Mouse (Mus musculus) heart, embryonic 14.5 days (tissue): ENCODE measurements around the gene Gbp3. TPM values are rescaled to one million over a fixed set of nuclear protein-coding genes. Genes with fewer than 3 reads are reported as not detected.

Source experiments
- ATAC-seq: fragments of 200-750 bp; cut with Nextera tagmentation; 2 replicates; pipeline ENCODE4 v1.8.0; 2017; ENCODE audit warnings: low read depth, moderate TSS enrichment; ENCODE audit not compliant: insufficient number of reproducible peaks, insufficient read depth, low FRiP score
- H3K27ac ChIP-seq, 2 experiments: fragments of 200-500 bp in 1 of 2; fragments of 300-500 bp in 1 of 2; sonication (generic) in 1 of 2; replicated peaks in 1 of 2; 2 replicates each; pipeline ENCODE4 v1.5.1; 2012 to 2014; ENCODE audit warnings: low read depth in 2 of 2, low read length in 2 of 2, control low read depth in 1 of 2, mild to moderate bottlenecking in 1 of 2, mixed read lengths in 1 of 2; ENCODE audit not compliant: control insufficient read depth in 1 of 2, insufficient read depth in 1 of 2
- H3K27me3 ChIP-seq: fragments of 300-500 bp; sonication (generic); 2 replicates; pipeline ENCODE4 v1.6.1; 2014; ENCODE audit warnings: mild to moderate bottlenecking, low read length, control low read depth; ENCODE audit not compliant: control insufficient read depth, insufficient read depth
- H3K36me3 ChIP-seq: fragments of 300-500 bp; sonication (generic); 2 replicates; pipeline ENCODE4 v1.6.1; 2014; ENCODE audit warnings: mild to moderate bottlenecking, control low read depth, low read length, mixed read lengths; ENCODE audit not compliant: control insufficient read depth, insufficient read depth
- H3K4me1 ChIP-seq, 2 experiments: fragments of 200-500 bp in 1 of 2; fragments of 300-500 bp in 1 of 2; sonication (generic) in 1 of 2; 2 replicates each; pipeline ENCODE4 v1.6.1; 2012 to 2014; ENCODE audit warnings: low read length in 2 of 2, control low read depth in 1 of 2, mixed read lengths in 1 of 2; ENCODE audit not compliant: control insufficient read depth in 2 of 2, insufficient read depth in 2 of 2
- H3K4me2 ChIP-seq: fragments of 300-500 bp; sonication (generic); 2 replicates; pipeline ENCODE4 v1.6.1; 2014; ENCODE audit warnings: mild to moderate bottlenecking, low read length
- H3K4me3 ChIP-seq, 2 experiments: fragments of 200-500 bp in 1 of 2; fragments of 300-500 bp in 1 of 2; sonication (generic) in 1 of 2; 2 replicates each; pipeline ENCODE4 v1.5.1; 2012 to 2014; ENCODE audit warnings: low read length in 2 of 2, mild to moderate bottlenecking in 2 of 2, control low read depth in 1 of 2, low read depth in 1 of 2, moderate library complexity in 1 of 2; ENCODE audit not compliant: control insufficient read depth in 1 of 2, insufficient read depth in 1 of 2
- H3K9ac ChIP-seq: fragments of 300-500 bp; sonication (generic); 2 replicates; pipeline ENCODE4 v1.6.1; 2014; ENCODE audit warnings: mild to moderate bottlenecking, low read length
- H3K9me3 ChIP-seq: fragments of 300-500 bp; sonication (generic); 2 replicates; pipeline ENCODE4 v1.6.1; 2016; ENCODE audit warnings: low read length, control low read depth; ENCODE audit not compliant: control insufficient read depth
- whole genome bisulfite sequencing: fragments of 180-500 bp; shearing (Covaris S2); extraction: QIAGEN DNeasy Blood & Tissue Kit; methylation state at CpG from one replicate; pipeline ENCODE4 v1.1.7; 2014; 5-methylcytosine and 5-hydroxymethylcytosine counted together
- polyA plus RNA-seq: library from polyadenylated mRNA; unstranded; fragments of >200 nt; fragmentation: Nextera tagmentation; extraction: Ambion mirVana; gene quantifications from 2 replicates; pipeline ENCODE4 v1.2.1, GENCODE M21; 2014

Gene Gbp3
- 1.8 and 3.1 TPM in 2 replicates for polyA plus RNA-seq

- Histone ChIP-seq H3K4me1 (no peaks in the 10 kb centered on the region), H3K27ac (peak within 1 kb of the TSS; percentile 21 to 48; a peak in 3 of 4 replicates), H3K4me3 (peak within 1 kb of the TSS; percentile 57 to 60), H3K36me3 (no peaks in the 10 kb centered on the region), H3K4me2 (peak within 1 kb of the TSS; percentile 74), H3K9me3 (no peaks in the 10 kb centered on the region), H3K27me3 (no peaks in the 10 kb centered on the region), H3K9ac (peak within 1 kb of the TSS; percentile 65)
- no peak for ATAC-seq
- WGBS: 24% methylated on average over 3 of the region's 3 CpGs
Measured at GRCm38 (mm10) chr3:142559632-142560228, at the start of gene Gbp3. Gbp3 (plus strand) TSS chr3:142560026.

GRCm38 (mm10) chr3:142528116-142528515, 31.7 kb upstream of the Gbp3 start:
- H3K36me3 ChIP-seq: no peaks in the 10 kb centered on the region
- H3K4me3 ChIP-seq: no peak overlapping the region
- H3K9me3 ChIP-seq: no peaks in the 10 kb centered on the region
- H3K27me3 ChIP-seq: no peaks in the 10 kb centered on the region
- no peak overlapping the region for H3K4me2 ChIP-seq
- H3K4me1 ChIP-seq: no peaks in the 10 kb centered on the region
- no peak overlapping the region for H3K27ac ChIP-seq
- ATAC-seq: no peak
- no peak overlapping the region for H3K9ac ChIP-seq
- WGBS: 72% methylated on average over 3 of the region's 3 CpGs

- peak overlapping the region; percentile 56 to 67; a peak in 3 of 4 replicates for H3K4me3 ChIP-seq
- H3K27ac ChIP-seq: no peak overlapping the region
- no peaks in the 10 kb centered on the region for H3K27me3 ChIP-seq
- H3K4me1 ChIP-seq: no peaks in the 10 kb centered on the region
- 63% methylated on average over 2 of the region's 2 CpGs for WGBS
- H3K9me3 ChIP-seq: no peaks in the 10 kb centered on the region
- H3K4me2 ChIP-seq: peak overlapping the region; percentile 90
- peak overlapping the region; percentile 68 for H3K9ac ChIP-seq
- H3K36me3 ChIP-seq: no peaks in the 10 kb centered on the region
- ATAC-seq: no peak
Measured at GRCm38 (mm10) chr3:142529597-142529996, 30.2 kb upstream of the Gbp3 start.

- H3K27ac ChIP-seq: 0 out of 4 replicates have a peak within 1 kb of the TSS, but pooled peaks of 1 of the 2 experiments have one; percentile 10
- peak; percentile 59; the same call in 1 of the 2 replicates for ATAC-seq
- H3K36me3 ChIP-seq: no peaks in the 10 kb centered on the region
- H3K9ac ChIP-seq: peak within 1 kb of the TSS; percentile 68
- H3K4me2 ChIP-seq: peak within 1 kb of the TSS; percentile 90
- under 1% methylated on average over 30 of the region's 30 CpGs for WGBS
- no peaks in the 10 kb centered on the region for H3K4me1 ChIP-seq
- H3K27me3 ChIP-seq: no peaks in the 10 kb centered on the region
- no peaks in the 10 kb centered on the region for H3K9me3 ChIP-seq
- H3K4me3 ChIP-seq: peak within 1 kb of the TSS; percentile 56 to 67
Measured at GRCm38 (mm10) chr3:142530087-142530953, 29.5 kb upstream of the Gbp3 start, which contains the start of gene Gbp7. Gbp7 (plus strand) TSS chr3:142530342.

GRCm38 (mm10) chr3:142531595-142531994, 28.2 kb upstream of the Gbp3 start:
- Histone ChIP-seq H3K27me3 (no peaks in the 10 kb centered on the region), H3K36me3 (no peaks in the 10 kb centered on the region), H3K27ac (no peak overlapping the region), H3K4me2 (no peak overlapping the region), H3K9ac (no peak overlapping the region), H3K4me3 (no peak overlapping the region), H3K4me1 (no peaks in the 10 kb centered on the region), H3K9me3 (no peaks in the 10 kb centered on the region)
- 78% methylated on average over 3 of the region's 3 CpGs for WGBS
- no peak for ATAC-seq

GRCm38 (mm10) chr3:142533185-142533584, 26.6 kb upstream of the Gbp3 start:
- Histone ChIP-seq H3K4me3 (no peak overlapping the region), H3K9me3 (no peaks in the 10 kb centered on the region), H3K4me1 (no peaks in the 10 kb centered on the region), H3K27ac (no peak overlapping the region), H3K27me3 (no peaks in the 10 kb centered on the region), H3K36me3 (no peaks in the 10 kb centered on the region), H3K9ac (no peak overlapping the region), H3K4me2 (no peak overlapping the region)
- ATAC-seq: no peak
- 83% methylated on average over 3 of the region's 3 CpGs for WGBS

- Histone ChIP-seq H3K4me1 (no peaks in the 10 kb centered on the region), H3K4me3 (no peak overlapping the region), H3K27ac (no peak overlapping the region), H3K27me3 (no peaks in the 10 kb centered on the region), H3K4me2 (no peak overlapping the region), H3K9ac (no peak overlapping the region), H3K36me3 (no peaks in the 10 kb centered on the region), H3K9me3 (no peaks in the 10 kb centered on the region)
- ATAC-seq: no peak
- 52% methylated on average over 1 of the region's 1 CpGs for WGBS
Measured at GRCm38 (mm10) chr3:142535667-142536066, 24.2 kb upstream of the Gbp3 start.
